20 mouse cellular contexts compared by ENCODE assay signal in the genomic region with DNA sequence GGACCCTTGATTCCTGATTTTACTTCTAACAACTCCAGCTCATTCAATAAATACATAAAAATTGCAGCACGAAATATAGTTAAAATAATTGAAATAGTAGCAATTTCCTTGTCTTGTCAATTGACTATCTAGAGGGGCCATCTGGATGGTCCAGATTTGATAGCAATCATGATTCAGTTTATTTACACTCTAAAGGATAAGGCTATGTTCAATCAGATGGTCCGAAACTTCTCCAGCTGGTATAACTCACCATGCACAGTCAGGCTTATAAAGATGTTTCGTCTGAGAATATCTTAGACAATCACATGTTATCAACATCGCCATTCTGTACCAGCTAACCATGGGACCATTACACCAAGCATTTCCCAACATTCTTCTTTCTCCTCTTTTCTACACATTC.
DNase-seq lines count a peak whose midpoint lies in the region; TF ChIP-seq lines count a peak whose summit lies in the region.
"Had no signal": no experiment of that assay in that cellular context is flagged by ENCODE, and none has a peak within 500 bp of the region (broad histone marks: within the 10 kb centered on the region; RNA-seq: fewer than 3 reads in every experiment).

No protein-coding gene starts in this region.

- no peak for TF ChIP-seq CTCF in brain, embryonic 14.5 days (IDR thresholded peaks at IDR 0.05; ENCODE audit: borderline replicate concordance, extremely low read depth, insufficient read depth, insufficient read length)
- TF ChIP-seq CTCF in lung, adult 2 months (IDR thresholded peaks at IDR 0.05; ENCODE audit: insufficient read depth, low read length), result no peak

- no peak for TF ChIP-seq POLR2A in brain, embryonic 14.5 days (IDR thresholded peaks at IDR 0.05; ENCODE audit: borderline replicate concordance, extremely low read depth, insufficient read depth, insufficient read length, poor library complexity, severe bottlenecking)
- TF ChIP-seq POLR2A in lung, adult 2 months (IDR thresholded peaks at IDR 0.05; ENCODE audit: borderline replicate concordance, extremely low read depth, low read depth, low read length), result no peak

- peak; percentile 25 for DNase-seq in layer of hippocampus, adult 11-12 months (ENCODE audit: low spot score)
- DNase-seq in layer of hippocampus, postnatal 10 days (ENCODE audit: low spot score in 2 of 2), result no peak
- peak; percentile 4 for DNase-seq in brain, embryonic 14.5 days (ENCODE audit: low read depth)
- DNase-seq in layer of hippocampus, adult 8-10 months (ENCODE audit: low spot score in 2 of 2), result peak; percentile 6 to 14
- DNase-seq in layer of hippocampus, postnatal 36 days, result peak; percentile 1 to 2
- DNase-seq in lung, adult 2 months, result no peak
- DNase-seq in cerebellum, adult 11 months, result no peak
- DNase-seq: adrenal gland, postnatal 10 days; adrenal gland, postnatal 36 days; B cell, adult 2 months; cerebellum, adult 2 months; cerebellum, adult 9-11 months; cerebellum, postnatal 25 days; gastrocnemius, postnatal 10 days; gastrocnemius, postnatal 36 days; heart, adult 2 months had no signal

- no peaks in the 10 kb centered on the region for H3K4me1 ChIP-seq in lung, adult 2 months (ENCODE audit: control insufficient read depth, insufficient read depth, low read length)
- H3K4me1 ChIP-seq: embryonic facial prominence, embryonic 12.5 days; embryonic facial prominence, embryonic 15.5 days; hindbrain, embryonic 12.5 days; hindbrain, embryonic 15.5 days had no signal

- H3K4me3 ChIP-seq in lung, adult 2 months (replicated peaks; ENCODE audit: extremely low read depth, low read depth, low read length), result no peak overlapping the region
- H3K4me3 ChIP-seq: embryonic facial prominence, embryonic 12.5 days; embryonic facial prominence, embryonic 15.5 days; heart, adult 2 months; hindbrain, embryonic 12.5 days; hindbrain, embryonic 15.5 days had no signal

- 70% methylated on average over 4 of the region's 4 CpGs for WGBS in lung, adult 2 months

Comparison
In these comparisons a context has a peak if more than half of its experiments do, and no peak if none do; other contexts are left out.
1. DNase-seq: peak in layer of hippocampus, adult 11-12 months (single experiment), brain, embryonic 14.5 days (single experiment), layer of hippocampus, adult 8-10 months (2 of 2) and layer of hippocampus, postnatal 36 days (2 of 2); none in layer of hippocampus, postnatal 10 days (0 of 2), lung, adult 2 months (single experiment) and cerebellum, adult 11 months (single experiment).